Mouse (Mus musculus) cerebellum, adult 2 months (tissue): ENCODE results near the gene Gm5134.
A peak's percentile ranks its signal among the peaks of the same experiment; 100 is the strongest.

Source experiments
- CTCF ChIP-seq: fragments of 200-500 bp; IDR thresholded peaks from 2 replicates; pipeline ENCODE4 v1.5.1; 2011; ENCODE audit warnings: low read depth, mild to moderate bottlenecking, control low read depth, low read length, moderate library complexity, borderline replicate concordance; ENCODE audit not compliant: insufficient read depth
- POLR2A ChIP-seq: fragments of 200-500 bp; IDR thresholded peaks from 2 replicates; pipeline ENCODE4 v1.6.1; 2011; ENCODE audit warnings: low read length, control low read depth, borderline replicate concordance; ENCODE audit not compliant: insufficient read depth

- TF ChIP-seq CTCF (no peak), POLR2A (peak; percentile 98)
Measured at GRCm38 (mm10) chr10:75921026-75921725, 33.1 kb upstream of the Gm5134 start, which contains the start of gene Smarcb1.
